Mouse (Mus musculus) CD4-positive naive resting alpha-beta T cell, adult 76 days (primary cell): ENCODE data around the gene Plekhm2. TPM values are rescaled to one million over a fixed set of nuclear protein-coding genes. Genes with fewer than 3 reads are reported as not detected.

Experiments
- total RNA-seq: library from RNA; stranded (reverse); gene quantifications from one replicate; pipeline ENCODE4 v1.2.4, GENCODE M21; 2023

The Plekhm2 gene
- total RNA-seq, result 34.1 TPM

GRCm38 (mm10) chr4:141664799-141665198 is at the start of gene Plekhm2:
Plekhm2 (minus strand) TSS chr4:141664899.

DNA sequence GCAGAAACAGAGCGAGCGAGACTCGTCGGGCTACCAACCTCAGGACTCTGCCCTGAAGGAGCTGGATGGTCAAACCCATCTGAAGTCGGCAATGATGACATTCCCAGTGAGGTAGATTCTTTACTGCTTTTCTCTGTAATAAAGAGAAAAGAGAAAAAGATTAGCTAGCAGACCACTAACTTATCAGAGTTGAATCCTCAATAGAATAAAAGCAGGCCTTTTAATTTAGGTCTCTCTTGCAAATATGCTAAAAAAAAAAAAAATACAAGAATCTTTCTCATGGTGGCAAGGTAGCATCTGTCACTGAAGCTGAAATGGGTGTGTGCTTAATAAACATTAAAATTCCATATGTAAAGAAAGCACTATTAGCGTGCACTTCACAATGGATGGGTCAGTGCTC is 20.8 kb upstream of the Plekhm2 start, which contains the start of gene Rsc1a1:
TSS of gene Rsc1a1 (minus strand) at position 101 of the 400 bp plus-strand sequence.

DNA sequence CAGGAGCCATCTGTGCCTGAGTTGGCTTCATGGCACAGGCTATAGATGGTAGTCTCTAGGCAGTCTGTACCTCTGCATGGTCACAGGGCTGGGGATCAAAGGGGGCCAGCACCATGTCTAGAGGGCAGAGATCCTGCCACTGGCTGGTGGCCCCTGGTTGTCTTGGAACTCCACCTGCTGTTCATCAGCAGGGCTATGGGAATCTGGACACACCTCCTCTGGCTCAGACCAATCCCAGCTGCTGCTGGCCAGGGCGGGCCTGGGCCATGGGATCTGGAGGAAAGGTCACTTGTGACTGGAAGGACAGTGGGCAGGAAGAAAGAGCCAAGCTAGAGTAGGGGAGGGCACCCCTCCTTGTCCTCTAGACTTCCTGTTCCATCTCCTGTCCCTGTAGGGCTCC is 41.0 kb downstream of the Plekhm2 start, which contains the start of gene Slc25a34:
TSS of gene Slc25a34 (minus strand) at position 156 of the 400 bp plus-strand sequence.

DNA sequence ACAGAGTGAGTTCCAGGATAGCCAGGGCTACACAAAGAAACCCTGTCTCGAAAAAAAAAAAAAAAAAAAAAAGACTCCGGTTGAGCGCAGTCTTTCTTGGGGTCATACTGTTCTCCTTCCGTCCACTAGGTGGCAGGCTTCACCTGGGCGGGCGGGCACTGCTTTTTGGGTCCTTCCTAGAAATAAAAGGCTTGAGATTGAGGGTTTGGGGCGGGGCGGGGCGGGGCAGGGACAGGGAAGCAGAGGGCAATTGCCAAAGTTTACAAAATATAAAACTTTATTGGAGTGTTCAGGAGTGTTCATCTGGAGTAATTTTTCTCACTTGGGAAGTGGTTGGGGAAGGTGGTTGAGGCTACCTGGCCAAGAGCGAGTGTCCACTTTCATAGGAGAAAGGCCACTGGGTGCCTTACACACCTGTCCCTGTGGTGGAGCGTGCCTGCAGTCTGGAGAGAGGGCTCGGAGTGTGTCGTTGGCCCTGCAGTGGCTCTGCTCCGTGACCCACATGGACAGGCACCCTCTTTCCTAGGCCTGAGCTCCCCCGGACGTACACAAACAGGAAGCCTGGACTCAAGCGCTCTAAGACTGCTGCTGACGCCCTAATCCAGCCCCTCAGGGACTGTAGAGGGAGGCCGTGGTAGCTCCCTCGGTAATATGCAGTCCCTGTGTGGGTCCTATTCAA is 46.0 kb downstream of the Plekhm2 start, which contains the start of gene Tmem82:
TSS of gene Tmem82 (minus strand) at position 69 of the 679 bp plus-strand sequence.

DNA sequence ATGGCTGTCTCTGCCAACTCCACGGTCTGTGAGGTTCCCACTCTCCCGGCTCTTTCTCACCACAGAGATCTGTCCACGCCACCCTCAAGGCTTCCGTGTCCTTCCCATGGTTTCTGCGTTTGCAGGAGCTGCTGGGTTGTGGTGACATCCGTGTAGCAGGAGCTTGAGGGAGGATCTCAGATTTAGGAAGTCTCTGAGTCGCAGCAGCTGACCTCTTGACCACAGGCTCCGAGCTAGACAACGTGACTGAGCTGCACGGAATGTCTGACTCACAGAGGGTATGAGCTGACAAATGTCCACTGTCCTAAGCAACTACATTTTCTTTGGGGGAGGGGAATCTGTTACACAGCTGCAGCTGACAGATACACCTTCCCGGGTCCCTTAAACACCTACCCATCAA is 58.8 kb downstream of the Plekhm2 start, which contains the start of gene Fblim1:
TSS of gene Fblim1 (minus strand) at position 236 of the 400 bp plus-strand sequence.

Other genes starting within 250 kb of the Plekhm2 start
- gene Clcnkb, start 248.9 kb downstream of the Plekhm2 start, total RNA-seq, result not detected
- not detected for gene Hspb7, start 244.1 kb downstream of the Plekhm2 start, total RNA-seq
- not detected for gene Srarp, start 228.8 kb downstream of the Plekhm2 start, total RNA-seq
- 40.1 TPM for gene Zbtb17, start 220.2 kb downstream of the Plekhm2 start, total RNA-seq
- 54.1 TPM for gene Spen, start 126.3 kb downstream of the Plekhm2 start, total RNA-seq
- 0.97 TPM for gene Fblim1, start 58.8 kb downstream of the Plekhm2 start, total RNA-seq
- 0.21 TPM for gene Tmem82, start 46.3 kb downstream of the Plekhm2 start, total RNA-seq
- gene Slc25a34, start 41.1 kb downstream of the Plekhm2 start, total RNA-seq, result not detected
- 0.53 TPM for gene Rsc1a1, start 20.7 kb upstream of the Plekhm2 start, total RNA-seq
- 49.3 TPM for gene Ddi2, start 58.5 kb upstream of the Plekhm2 start, total RNA-seq
- not detected for gene Agmat, start 81.8 kb upstream of the Plekhm2 start, total RNA-seq
- gene Dnajc16, start 126.0 kb upstream of the Plekhm2 start, total RNA-seq, result 8.6 TPM
- 8.2 TPM for gene Casp9, start 128.7 kb upstream of the Plekhm2 start, total RNA-seq
- gene Cela2a, start 161.3 kb upstream of the Plekhm2 start, total RNA-seq, result 1.5 TPM
- not detected for gene Ctrc, start 181.5 kb upstream of the Plekhm2 start, total RNA-seq
- gene Efhd2, start 210.0 kb upstream of the Plekhm2 start, total RNA-seq, result 36.0 TPM